ENCODE assay signal across 8 mouse cellular contexts in genomic region chr3:84731403-84732015, GRCm38 (mm10).
DNase-seq lines count a peak whose midpoint lies in the region; ATAC-seq and TF ChIP-seq lines count a peak whose summit lies in the region.

No protein-coding gene starts in this region.

- peak overlapping the region; percentile 74 for H3K4me2 ChIP-seq in heart, embryonic 14.5 days (ENCODE audit: low read length)
- H3K4me2 ChIP-seq in midbrain, embryonic 12.5 days (replicated peaks): peak overlapping the region; percentile 54

- TF ChIP-seq POLR2A in bone marrow macrophage, adult 2 months (IDR thresholded peaks at IDR 0.05; ENCODE audit: borderline replicate concordance, low read depth, low read length): no peak

- no peak for TF ChIP-seq CTCF in bone marrow macrophage, adult 2 months (IDR thresholded peaks at IDR 0.05; ENCODE audit: low read depth, low read length)

- H3K4me3 ChIP-seq in heart, embryonic 14.5 days (ENCODE audit: control insufficient read depth in 1 of 2, insufficient read depth in 1 of 2, low read depth in 1 of 2, low read length in 2 of 2): peak overlapping the region; percentile 34 to 36
- 0 out of 2 replicates have a peak overlapping the region, but pooled peaks have one; percentile 2 for H3K4me3 ChIP-seq in bone marrow macrophage, adult 2 months (ENCODE audit: insufficient read depth, low read length)
- H3K4me3 ChIP-seq in hindbrain, embryonic 10.5 days: peak overlapping the region; percentile 48
- H3K4me3 ChIP-seq in midbrain, embryonic 12.5 days: peak overlapping the region; percentile 30

- no peaks in the 10 kb centered on the region for H3K9me3 ChIP-seq in heart, embryonic 14.5 days (ENCODE audit: control insufficient read depth, low read length)
- H3K9me3 ChIP-seq in hindbrain, embryonic 10.5 days: no peaks in the 10 kb centered on the region
- H3K9me3 ChIP-seq in midbrain, embryonic 12.5 days: no peaks in the 10 kb centered on the region

- WGBS in heart, embryonic 14.5 days: 23% methylated on average over 9 of the region's 9 CpGs
- 18% methylated on average over 9 of the region's 9 CpGs for WGBS in hindbrain, embryonic 10.5 days
- WGBS in midbrain, embryonic 12.5 days: 11% methylated on average over 9 of the region's 9 CpGs

- peaks cover 4% of the 10 kb centered on the region; the same call in 1 of the 2 replicates for H3K27me3 ChIP-seq in heart, embryonic 14.5 days (ENCODE audit: control insufficient read depth, insufficient read depth, low read length)
- H3K27me3 ChIP-seq in hindbrain, embryonic 10.5 days (ENCODE audit: insufficient read depth, poor library complexity, severe bottlenecking): peaks cover 68% of the 10 kb centered on the region
- peaks cover 75% of the 10 kb centered on the region for H3K27me3 ChIP-seq in midbrain, embryonic 12.5 days

- peak overlapping the region; percentile 46 for H3K9ac ChIP-seq in heart, embryonic 14.5 days (ENCODE audit: low read length)
- H3K9ac ChIP-seq in midbrain, embryonic 12.5 days (replicated peaks): peak overlapping the region; percentile 34; the same call in 1 of the 2 replicates

- H3K36me3 ChIP-seq in heart, embryonic 14.5 days (ENCODE audit: control insufficient read depth, insufficient read depth, low read length): no peaks in the 10 kb centered on the region
- no peaks in the 10 kb centered on the region for H3K36me3 ChIP-seq in hindbrain, embryonic 10.5 days
- no peaks in the 10 kb centered on the region for H3K36me3 ChIP-seq in midbrain, embryonic 12.5 days

- peaks cover 7 to 13% of the 10 kb centered on the region in 2 experiments; a peak in 2 of 4 replicates for H3K4me1 ChIP-seq in heart, embryonic 14.5 days (ENCODE audit: control insufficient read depth in 2 of 2, insufficient read depth in 2 of 2, low read length in 2 of 2)
- peaks cover 11% of the 10 kb centered on the region for H3K4me1 ChIP-seq in bone marrow macrophage, adult 2 months (ENCODE audit: control insufficient read depth, insufficient read depth, low read length)
- H3K4me1 ChIP-seq in hindbrain, embryonic 10.5 days (replicated peaks): peaks cover 39% of the 10 kb centered on the region
- peaks cover 27% of the 10 kb centered on the region for H3K4me1 ChIP-seq in midbrain, embryonic 12.5 days

- no peak for DNase-seq in heart, adult 9 months (ENCODE audit: low spot score in 2 of 2)
- no peak for DNase-seq in hindbrain, embryonic 10.5 days (ENCODE audit: low spot score)
- no peak for DNase-seq in cerebellum, postnatal 25 days
- no peak for DNase-seq in adrenal gland, postnatal 10 days
- DNase-seq in cerebellum, postnatal 36 days: no peak

- no peak for ATAC-seq in heart, embryonic 14.5 days (ENCODE audit: insufficient number of reproducible peaks, insufficient read depth, low FRiP score, low read depth)
- ATAC-seq in midbrain, embryonic 12.5 days (ENCODE audit: low FRiP score, low read depth): no peak

- H3K27ac ChIP-seq in heart, embryonic 14.5 days (replicated peaks in 1 of 2; ENCODE audit: control insufficient read depth in 1 of 2, insufficient read depth in 1 of 2, low read depth in 2 of 2, low read length in 2 of 2): no peak overlapping the region
- H3K27ac ChIP-seq in bone marrow macrophage, adult 2 months (ENCODE audit: insufficient read depth, low read depth, low read length): no peak overlapping the region
- peak overlapping the region; percentile 76 for H3K27ac ChIP-seq in hindbrain, embryonic 10.5 days
- peak overlapping the region; percentile 73 for H3K27ac ChIP-seq in midbrain, embryonic 12.5 days (replicated peaks)

Comparison
In these comparisons a context has a peak if more than half of its experiments do, and no peak if none do; other contexts are left out.
1. H3K27ac ChIP-seq: peak in hindbrain, embryonic 10.5 days (single experiment) and midbrain, embryonic 12.5 days (single experiment); none in heart, embryonic 14.5 days (0 of 2) and bone marrow macrophage, adult 2 months (single experiment).
2. Peak in every context shown above with its lines, with median percentiles within 50 percentile points of each other: H3K4me3 ChIP-seq.